Mouse (Mus musculus) limb, embryonic 11.5 days (tissue): ENCODE results near the gene Ccdc146. TPM values are rescaled to one million over a fixed set of nuclear protein-coding genes. Genes with fewer than 3 reads are reported as not detected.
A peak's percentile ranks its signal among the peaks of the same experiment; 100 is the strongest.

Experiments
- ATAC-seq: fragments of 200-750 bp; cut with Nextera tagmentation; 2 replicates; pipeline ENCODE4 v1.8.0; 2017; ENCODE audit warnings: low read depth; ENCODE audit not compliant: insufficient number of reproducible peaks, low FRiP score, low TSS enrichment
- DNase-seq: peaks from one replicate; pipeline ENCODE4 v3.0.0-alpha.2; 2015; ENCODE audit warnings: low spot score
- H3K27ac ChIP-seq: fragments of 300-500 bp; sonication (generic); replicated peaks from 2 replicates; pipeline ENCODE4 v1.5.1; 2014; ENCODE audit warnings: low read depth, mild to moderate bottlenecking, low read length
- H3K27me3 ChIP-seq: fragments of 300-500 bp; sonication (generic); 2 replicates; pipeline ENCODE4 v1.6.1; 2014; ENCODE audit warnings: mild to moderate bottlenecking, low read length, mixed read lengths; ENCODE audit not compliant: control insufficient read depth, insufficient read depth
- H3K36me3 ChIP-seq: fragments of 300-500 bp; sonication (generic); 2 replicates; pipeline ENCODE4 v1.6.1; 2014; ENCODE audit warnings: mild to moderate bottlenecking, low read length, moderate library complexity, mixed read lengths; ENCODE audit not compliant: control insufficient read depth, insufficient read depth
- H3K4me1 ChIP-seq: fragments of 300-500 bp; sonication (generic); 2 replicates; pipeline ENCODE4 v1.6.1; 2014; ENCODE audit warnings: low read length, mixed read lengths; ENCODE audit not compliant: control insufficient read depth, insufficient read depth
- H3K4me2 ChIP-seq: fragments of 300-500 bp; sonication (generic); 2 replicates; pipeline ENCODE4 v1.6.1; 2014; ENCODE audit warnings: low read depth, mild to moderate bottlenecking, moderate library complexity; ENCODE audit not compliant: severe bottlenecking
- H3K4me3 ChIP-seq: fragments of 300-500 bp; sonication (generic); 2 replicates; pipeline ENCODE4 v1.5.1; 2014; ENCODE audit warnings: low read depth, low read length
- H3K9ac ChIP-seq: fragments of 300-500 bp; sonication (generic); 2 replicates; pipeline ENCODE4 v1.6.1; 2014; ENCODE audit warnings: mild to moderate bottlenecking, low read length
- H3K9me3 ChIP-seq: fragments of 300-500 bp; sonication (generic); 2 replicates; pipeline ENCODE4 v1.6.1; 2016; ENCODE audit warnings: low read length; ENCODE audit not compliant: control insufficient read depth
- WGBS: fragments of 180-500 bp; shearing (Covaris S2); extraction: QIAGEN DNeasy Blood & Tissue Kit; methylation state at CpG from one replicate; pipeline ENCODE4 v1.1.7; 2014; 5-methylcytosine and 5-hydroxymethylcytosine counted together
- polyA plus RNA-seq: library from polyadenylated mRNA; unstranded; fragments of >200 nt; fragmentation: Nextera tagmentation; extraction: Ambion mirVana; gene quantifications from 2 replicates; pipeline ENCODE4 v1.2.1, GENCODE M21; 2014

Ccdc146 gene
- polyA plus RNA-seq, 1 experiment from 2014 or later = not detected

DNA sequence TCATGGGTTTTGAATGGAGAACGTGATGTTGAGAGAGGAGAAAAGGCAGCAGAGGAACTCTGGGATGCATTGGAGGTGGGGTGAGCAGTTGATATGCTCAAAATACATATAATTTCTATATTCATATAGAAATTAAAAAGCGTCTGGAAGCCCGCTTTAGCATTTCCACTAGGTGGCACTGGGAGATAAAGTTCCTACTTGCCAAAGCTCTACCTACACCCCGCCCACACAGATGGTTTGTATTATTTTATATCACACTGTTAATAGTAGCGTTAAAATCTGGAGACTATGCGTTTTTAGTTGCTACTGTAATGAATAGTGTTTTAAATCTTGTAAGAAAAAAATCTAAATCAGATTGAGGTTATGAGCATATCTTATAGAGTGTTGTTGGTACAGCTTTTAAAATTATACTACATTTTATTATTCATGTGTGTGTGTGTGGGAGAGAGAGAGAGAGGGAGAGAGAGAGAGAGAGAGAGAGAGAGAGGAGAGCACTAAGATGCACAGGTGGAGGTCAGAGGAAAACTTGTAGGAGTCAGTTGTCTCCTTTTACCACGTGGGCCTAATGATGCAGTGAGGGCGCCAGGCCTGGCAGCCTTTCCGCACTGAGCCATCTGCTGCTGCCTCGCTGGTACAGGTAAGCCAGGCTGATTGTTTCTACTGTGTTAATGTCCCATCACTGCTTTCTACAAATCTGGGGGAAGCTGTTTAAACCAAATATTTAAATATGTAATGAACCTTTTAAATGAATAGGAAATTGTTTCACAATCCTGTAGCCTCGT is 9.9 kb upstream of the Ccdc146 start:
- no peaks in the 10 kb centered on the region for H3K36me3 ChIP-seq
- no peak overlapping the region for H3K4me2 ChIP-seq
- H3K9ac ChIP-seq = no peak overlapping the region
- H3K27me3 ChIP-seq = no peaks in the 10 kb centered on the region
- H3K4me1 ChIP-seq = no peaks in the 10 kb centered on the region
- H3K9me3 ChIP-seq = no peaks in the 10 kb centered on the region
- no peak overlapping the region for H3K27ac ChIP-seq
- peak; percentile 32 for DNase-seq
- WGBS = 68% methylated on average over 11 of the region's 11 CpGs
- H3K4me3 ChIP-seq = no peak overlapping the region
- ATAC-seq = no peak

DNA sequence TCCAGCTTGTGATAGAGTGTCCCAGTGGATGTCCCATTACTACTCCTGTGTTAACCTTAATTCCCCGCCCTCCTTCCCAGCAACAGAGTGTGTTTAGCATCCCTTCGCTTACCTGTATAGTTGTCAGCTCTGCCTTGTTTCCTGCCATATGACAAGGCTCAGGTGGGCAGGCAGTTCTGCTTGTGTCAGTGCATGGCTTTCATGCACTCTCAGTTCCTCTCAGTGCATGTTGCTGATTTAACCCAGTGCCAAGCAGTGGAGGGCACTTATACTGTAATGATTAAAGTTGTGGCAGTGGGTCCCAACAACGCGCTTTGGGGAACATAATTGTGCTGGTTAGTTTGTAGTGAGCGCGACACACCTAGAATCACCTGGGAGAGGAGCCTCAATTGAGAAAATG is 2.2 kb upstream of the Ccdc146 start:
- no peak overlapping the region for H3K9ac ChIP-seq
- no peak overlapping the region for H3K4me3 ChIP-seq
- DNase-seq (no peak), ATAC-seq (no peak)
- WGBS = 92% methylated on average over 6 of the region's 6 CpGs
- H3K27me3 ChIP-seq = no peaks in the 10 kb centered on the region
- H3K9me3 ChIP-seq = no peaks in the 10 kb centered on the region
- H3K27ac ChIP-seq = no peak overlapping the region
- H3K4me1 ChIP-seq = peaks cover 2% of the 10 kb centered on the region; the same call in 1 of the 2 replicates
- no peak overlapping the region for H3K4me2 ChIP-seq
- H3K36me3 ChIP-seq = no peaks in the 10 kb centered on the region

DNA sequence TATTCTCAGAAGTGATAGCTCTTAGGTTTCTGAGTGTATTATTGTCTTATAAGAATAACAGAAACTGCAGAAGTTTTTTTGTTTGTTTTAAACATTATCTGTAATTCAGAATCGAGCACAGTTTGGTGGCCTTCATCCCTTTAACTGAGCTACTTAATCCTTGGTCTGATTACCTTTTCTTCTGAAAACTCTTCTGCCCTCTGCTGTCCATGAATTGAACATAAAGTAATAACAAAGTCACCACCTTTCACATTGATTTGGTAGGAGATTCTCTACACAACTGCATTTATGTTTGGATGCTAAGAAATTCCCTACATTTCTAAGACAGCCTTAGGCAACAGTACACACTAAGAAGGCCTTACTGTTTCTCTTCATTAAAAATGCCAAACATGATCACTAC is 3.9 kb downstream of the Ccdc146 start:
- WGBS = 50% methylated on average over 1 of the region's 1 CpGs
- H3K36me3 ChIP-seq = no peaks in the 10 kb centered on the region
- DNase-seq (no peak), ATAC-seq (no peak)
- no peak overlapping the region for H3K4me3 ChIP-seq
- H3K4me1 ChIP-seq = peaks cover 2% of the 10 kb centered on the region; the same call in 1 of the 2 replicates
- no peak overlapping the region for H3K9ac ChIP-seq
- no peaks in the 10 kb centered on the region for H3K9me3 ChIP-seq
- H3K27me3 ChIP-seq = no peaks in the 10 kb centered on the region
- H3K27ac ChIP-seq = no peak overlapping the region
- no peak overlapping the region for H3K4me2 ChIP-seq

DNA sequence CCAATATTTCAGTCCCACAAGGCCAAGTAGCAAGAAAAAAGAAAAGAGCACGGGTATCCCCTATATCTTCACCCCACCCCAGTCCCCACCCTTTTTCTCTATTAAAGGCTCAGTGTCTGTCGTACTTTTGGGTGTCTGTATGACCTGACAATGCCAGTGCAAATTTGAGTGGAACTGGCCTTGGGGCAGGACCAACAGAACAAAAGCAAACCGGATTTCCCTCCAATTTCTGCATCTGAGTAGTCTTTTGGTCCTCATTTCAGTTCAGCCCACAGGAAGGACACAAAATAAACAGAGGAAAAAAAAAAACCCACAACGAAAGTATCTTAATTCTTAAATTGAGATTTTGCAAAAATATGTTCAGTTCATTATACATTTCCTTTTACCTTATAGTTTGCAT is 5.9 kb downstream of the Ccdc146 start:
- Histone ChIP-seq H3K4me3 (no peak overlapping the region), H3K36me3 (no peaks in the 10 kb centered on the region), H3K27me3 (no peaks in the 10 kb centered on the region), H3K9me3 (no peaks in the 10 kb centered on the region), H3K27ac (no peak overlapping the region), H3K9ac (no peak overlapping the region), H3K4me2 (no peak overlapping the region), H3K4me1 (no peaks in the 10 kb centered on the region)
- ATAC-seq = no peak
- no peak for DNase-seq
- WGBS = 80% methylated on average over 4 of the region's 4 CpGs

DNA sequence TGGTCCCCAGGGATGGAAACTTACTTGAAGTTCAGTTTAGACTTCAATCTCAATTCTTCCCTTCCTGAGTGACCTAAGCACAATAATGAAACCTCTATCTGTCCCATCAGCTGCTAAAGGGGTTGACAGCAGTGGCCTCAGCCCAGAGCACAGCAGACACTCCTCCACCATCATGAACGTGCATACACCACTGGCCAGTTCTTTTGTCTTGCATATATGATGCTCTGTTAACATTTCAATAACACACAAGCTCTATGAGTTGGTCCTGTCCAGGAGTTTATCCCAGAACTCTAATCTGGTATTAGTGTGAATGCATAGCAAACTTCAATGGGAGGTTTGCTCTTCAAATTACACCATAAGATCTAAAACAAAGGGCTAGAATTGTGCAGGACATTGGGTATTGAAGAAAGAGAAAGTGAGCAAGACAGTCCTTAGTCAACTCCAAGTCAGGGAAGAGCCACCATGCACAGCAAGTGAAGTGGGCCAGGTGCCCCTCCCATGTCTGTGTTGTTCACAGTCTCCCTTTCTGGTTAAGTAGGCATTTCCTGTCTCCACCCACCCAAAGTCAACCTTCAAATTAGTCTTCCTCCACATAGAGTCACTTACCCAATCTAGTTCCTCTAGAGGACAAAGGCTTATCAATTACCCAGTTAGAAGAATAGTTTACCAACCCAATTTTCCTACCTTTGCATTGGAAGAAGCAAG is 10.2 kb downstream of the Ccdc146 start:
- no peak for ATAC-seq
- no peak for DNase-seq
- WGBS = 73% methylated on average over 1 of the region's 1 CpGs
- no peaks in the 10 kb centered on the region for H3K36me3 ChIP-seq
- H3K9ac ChIP-seq = no peak overlapping the region
- H3K4me1 ChIP-seq = no peaks in the 10 kb centered on the region
- no peaks in the 10 kb centered on the region for H3K27me3 ChIP-seq
- no peak overlapping the region for H3K4me2 ChIP-seq
- H3K27ac ChIP-seq = no peak overlapping the region
- H3K9me3 ChIP-seq = no peaks in the 10 kb centered on the region; the same call in 1 of the 2 replicates
- no peak overlapping the region for H3K4me3 ChIP-seq

DNA sequence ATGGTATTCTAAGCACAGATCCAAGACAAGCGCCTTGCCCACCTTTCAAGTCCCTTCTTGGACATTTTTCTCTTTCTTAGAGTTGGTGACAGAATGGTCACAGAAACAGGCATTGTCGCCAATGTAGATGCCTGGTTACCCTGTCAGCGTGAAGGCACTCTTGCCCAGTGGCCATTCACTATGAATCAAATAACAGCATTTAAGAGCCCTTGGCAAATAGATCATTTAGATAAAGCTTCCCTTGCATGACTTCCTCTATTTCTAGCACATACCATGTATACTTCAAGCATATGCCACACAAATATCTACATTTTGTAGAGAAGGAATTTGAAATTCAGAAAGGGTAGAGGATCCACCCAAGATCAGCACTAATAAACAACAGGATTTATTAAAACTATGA is 11.2 kb downstream of the Ccdc146 start:
- no peak overlapping the region for H3K27ac ChIP-seq
- ATAC-seq (no peak), DNase-seq (no peak)
- H3K9ac ChIP-seq = no peak overlapping the region
- H3K4me2 ChIP-seq = no peak overlapping the region
- no peaks in the 10 kb centered on the region; the same call in 1 of the 2 replicates for H3K9me3 ChIP-seq
- H3K36me3 ChIP-seq = no peaks in the 10 kb centered on the region
- H3K4me1 ChIP-seq = no peaks in the 10 kb centered on the region
- no peaks in the 10 kb centered on the region for H3K27me3 ChIP-seq
- 90% methylated on average over 3 of the region's 3 CpGs for WGBS
- H3K4me3 ChIP-seq = no peak overlapping the region

DNA sequence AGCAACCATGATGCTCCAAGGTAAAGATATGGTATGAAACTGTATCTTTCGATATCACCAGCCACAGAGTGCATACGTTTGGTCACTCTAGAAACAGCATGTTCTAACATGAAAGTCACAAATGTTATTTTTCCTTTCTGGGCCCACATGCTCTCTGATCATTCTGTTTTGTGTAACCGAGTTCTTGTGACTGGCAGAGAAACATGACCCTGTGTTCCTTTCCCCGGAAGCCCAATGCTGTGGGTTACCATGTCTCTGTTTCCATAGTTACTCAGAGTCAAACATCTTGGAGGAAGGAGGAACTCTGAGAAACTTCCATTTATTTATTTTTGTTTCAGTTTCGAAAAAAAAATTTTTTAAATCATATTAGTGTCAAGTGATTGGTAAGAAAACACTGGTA is 12.4 kb downstream of the Ccdc146 start:
- no peak overlapping the region for H3K27ac ChIP-seq
- H3K36me3 ChIP-seq = no peaks in the 10 kb centered on the region
- H3K27me3 ChIP-seq = no peaks in the 10 kb centered on the region
- H3K9me3 ChIP-seq = no peaks in the 10 kb centered on the region; the same call in 1 of the 2 replicates
- H3K9ac ChIP-seq = no peak overlapping the region
- H3K4me1 ChIP-seq = no peaks in the 10 kb centered on the region
- DNase-seq (no peak), ATAC-seq (no peak)
- H3K4me2 ChIP-seq = no peak overlapping the region
- WGBS = 85% methylated on average over 5 of the region's 5 CpGs
- no peak overlapping the region for H3K4me3 ChIP-seq

DNA sequence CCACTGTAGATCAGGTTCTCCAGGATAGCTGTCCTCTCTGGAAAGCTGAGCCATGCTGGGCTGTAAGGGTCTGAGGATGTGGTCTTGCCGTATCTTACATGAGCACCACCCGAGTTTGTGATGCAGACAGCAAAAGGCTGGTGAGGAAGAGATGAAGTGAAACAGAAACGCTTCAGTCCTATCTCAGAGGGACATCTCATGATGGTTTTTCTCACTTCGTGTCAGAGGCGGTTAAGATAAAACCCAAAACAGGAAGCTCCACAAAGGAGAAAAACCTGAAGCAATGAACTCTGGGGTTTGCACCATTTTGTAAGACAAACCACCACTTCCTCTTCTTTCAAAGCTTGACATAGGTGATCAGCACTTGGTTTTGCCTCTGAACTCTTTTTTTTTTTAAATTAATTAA is 13.2 kb downstream of the Ccdc146 start:
- H3K27ac ChIP-seq = no peak overlapping the region
- 89% methylated on average over 5 of the region's 5 CpGs for WGBS

More for the DNA sequence above, 13.2 kb downstream of the Ccdc146 start:
- no peaks in the 10 kb centered on the region for H3K4me1 ChIP-seq
- H3K27me3 ChIP-seq = no peaks in the 10 kb centered on the region
- H3K4me2 ChIP-seq = no peak overlapping the region
- H3K9ac ChIP-seq = no peak overlapping the region
- ATAC-seq (no peak), DNase-seq (no peak)
- H3K4me3 ChIP-seq = no peak overlapping the region
- H3K9me3 ChIP-seq = no peaks in the 10 kb centered on the region; the same call in 1 of the 2 replicates
- no peaks in the 10 kb centered on the region for H3K36me3 ChIP-seq
